Mouse (Mus musculus) cortical plate, adult 2 months (tissue): ENCODE data around the gene Fras1.

Experiments used
- CTCF ChIP-seq: fragments of 200-500 bp; IDR thresholded peaks from 2 replicates; pipeline ENCODE4 v1.5.1; 2011; ENCODE audit warnings: mild to moderate bottlenecking, control low read depth, low read length; ENCODE audit not compliant: insufficient read depth; ENCODE audit errors: extremely low read depth
- POLR2A ChIP-seq: fragments of 200-500 bp; IDR thresholded peaks from 2 replicates; pipeline ENCODE4 v1.6.1; 2011; ENCODE audit warnings: mild to moderate bottlenecking, low read length, control low read depth; ENCODE audit not compliant: insufficient read depth; ENCODE audit errors: extremely low read depth

DNA sequence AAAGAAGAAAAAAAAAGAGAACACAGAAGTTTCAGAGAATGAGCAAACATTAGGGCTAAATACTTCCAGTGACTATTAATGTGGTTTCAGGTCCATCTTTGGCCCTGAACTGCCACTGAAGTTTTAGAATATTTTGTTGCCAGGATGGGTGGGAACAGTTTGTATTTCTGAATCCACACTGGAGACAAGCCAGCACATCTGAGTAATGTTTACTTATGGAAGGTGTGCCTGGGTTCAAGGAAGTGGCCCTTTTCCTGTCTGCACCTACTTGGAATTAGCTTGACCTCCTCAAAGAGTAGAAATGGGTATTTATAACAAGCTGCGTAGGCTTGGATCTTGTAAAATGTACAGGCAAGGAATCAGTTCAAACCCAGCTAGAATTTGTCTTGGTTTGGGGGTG, 422.0 kb downstream of the Fras1 start:
- TF ChIP-seq CTCF (no peak), POLR2A (no peak)
